Mouse (Mus musculus) Patski (cell line): ENCODE measurements at regions not wholly inside any gene's neighbourhood (a gene's known extent, or its start where the extent isn't known, plus 50 kb on each side); places are given as distances from the start of the nearest gene placed in this dataset.
A peak's percentile ranks its signal among the peaks of the same experiment; 100 is the strongest.

Experiments
- ATAC-seq: fragments of 100-300 bp; one replicate; pipeline ENCODE4 v1.8.0; 2021
- CTCF ChIA-PET: fragments of 350-600 bp; sonication (Branson Sonifier 250); formaldehyde crosslinking; loops from one replicate; lab custom pipeline; 2022; ENCODE audit warnings: inconsistent platforms; lab: Charles Lee
- POLR2A ChIA-PET: fragments of 350-600 bp; sonication (Branson Sonifier 250); formaldehyde crosslinking; loops from one replicate; lab custom pipeline; 2022; ENCODE audit warnings: antibody characterized with exemption, inconsistent platforms; lab: Charles Lee
- DNase-seq: peaks from one replicate; pipeline ENCODE4 v3.0.0-alpha.2; 2011; ENCODE audit warnings: low read depth, low spot score
- H3K27me3 ChIP-seq: fragments of 371-371 bp; one replicate; pipeline ENCODE4 v1.5.1; 2021
- CTCF ChIP-seq: fragments of 100-300 bp; IDR thresholded peaks from one replicate; pipeline ENCODE4 v1.5.1; 2021
- in situ Hi-C: fragments of 300-500 bp; cut with MboI; formaldehyde crosslinking; loops from 3 replicates; pipeline ENCODE4 v1.11.1; 2018; ENCODE audit warnings: low pct_unique_long_range_greater_than_20kb, mixed read lengths

- TF ChIP-seq CTCF: no peak
- H3K27me3 ChIP-seq: no peaks in the 10 kb centered on the region
- ATAC-seq (no peak), DNase-seq (no peak)
- in situ Hi-C loops: no loop called here
- ChIA-PET CTCF (no interaction called here), POLR2A (no interaction called here)
Observed at GRCm38 (mm10) chr13:46179916-46180315, 93.6 kb upstream of the Stmnd1 start.

- POLR2A ChIA-PET: no interaction called here
- no peaks in the 10 kb centered on the region for H3K27me3 ChIP-seq
- TF ChIP-seq CTCF: no peak
- CTCF ChIA-PET: no interaction called here
- no peak for DNase-seq
- in situ Hi-C loops: no loop called here
- ATAC-seq: no peak
Observed at GRCm38 (mm10) chr13:46173103-46173502, 100.4 kb upstream of the Stmnd1 start.

- peak; percentile 96 for TF ChIP-seq CTCF
- ChIA-PET CTCF (interaction anchor here (0.6 to 1.9 kb wide), 21 partner anchors 10 to 623 kb away, joined by 3 to 19 read pairs (median 4); no protein-coding TSS in a partner anchor), POLR2A (interaction anchor here (0.7 kb wide), 2 partner anchors 20 to 622 kb away, joined by 3 read pairs; no protein-coding TSS in a partner anchor)
- in situ Hi-C loops: loop anchor here (5.0 to 10.0 kb wide), 3 partner anchors 185 to 617 kb away; no protein-coding TSS in a partner anchor
- H3K27me3 ChIP-seq: no peaks in the 10 kb centered on the region
- ATAC-seq (peak; percentile 62), DNase-seq (peak; percentile 19)
Observed at GRCm38 (mm10) chr13:46162025-46162374, 111.5 kb upstream of the Stmnd1 start.

GRCm38 (mm10) chr13:46161261-46162024 is 112.1 kb upstream of the Stmnd1 start:
- no peak for TF ChIP-seq CTCF
- in situ Hi-C loops: loop anchor here (5.0 to 10.0 kb wide), 3 partner anchors 184 to 617 kb away; no protein-coding TSS in a partner anchor
- ATAC-seq (peak; percentile 35), DNase-seq (peak; percentile 3)
- ChIA-PET CTCF (interaction anchor here (0.8 to 1.9 kb wide), 20 partner anchors 11 to 622 kb away, joined by 3 to 19 read pairs (median 4); no protein-coding TSS in a partner anchor), POLR2A (interaction anchor here (0.6 to 0.7 kb wide), 3 partner anchors 10 to 621 kb away, joined by 3 read pairs; no protein-coding TSS in a partner anchor)
- no peaks in the 10 kb centered on the region for H3K27me3 ChIP-seq

GRCm38 (mm10) chr13:46159354-46159753 is 114.2 kb upstream of the Stmnd1 start:
- no peak for TF ChIP-seq CTCF
- no peaks in the 10 kb centered on the region for H3K27me3 ChIP-seq
- no peak for DNase-seq
- POLR2A ChIA-PET: no interaction called here
- CTCF ChIA-PET: interaction anchor here (1.4 kb wide), 1 partner anchor 182 kb away, joined by 3 read pairs; no protein-coding TSS in a partner anchor
- ATAC-seq: no peak
- in situ Hi-C loops: no loop called here

GRCm38 (mm10) chr13:46153282-46154260 is 120.0 kb upstream of the Stmnd1 start:
- DNase-seq (no peak), ATAC-seq (no peak)
- CTCF ChIA-PET: interaction anchor here (0.8 to 1.1 kb wide), 2 partner anchors 187 to 188 kb away, joined by 3 to 4 read pairs; no protein-coding TSS in a partner anchor
- peaks cover 7% of the 10 kb centered on the region for H3K27me3 ChIP-seq
- POLR2A ChIA-PET: no interaction called here
- in situ Hi-C loops: no loop called here
- no peak for TF ChIP-seq CTCF

GRCm38 (mm10) chr13:46140006-46140405 is 133.5 kb upstream of the Stmnd1 start:
- peaks cover 18% of the 10 kb centered on the region for H3K27me3 ChIP-seq
- ChIA-PET POLR2A (no interaction called here), CTCF (no interaction called here)
- DNase-seq: no peak
- in situ Hi-C loops: no loop called here
- ATAC-seq: no peak
- TF ChIP-seq CTCF: no peak

GRCm38 (mm10) chr13:46139251-46139650 is 134.3 kb upstream of the Stmnd1 start:
- peaks cover 24% of the 10 kb centered on the region for H3K27me3 ChIP-seq
- in situ Hi-C loops: no loop called here
- ChIA-PET CTCF (interaction anchor here (1.1 kb wide), 1 partner anchor 23 kb away, joined by 5 read pairs; no protein-coding TSS in a partner anchor), POLR2A (no interaction called here)
- no peak for ATAC-seq
- no peak for DNase-seq
- no peak for TF ChIP-seq CTCF

GRCm38 (mm10) chr13:46135411-46135810 is 138.1 kb upstream of the Stmnd1 start:
- DNase-seq (no peak), ATAC-seq (no peak)
- H3K27me3 ChIP-seq: peaks cover 32% of the 10 kb centered on the region
- in situ Hi-C loops: no loop called here
- POLR2A ChIA-PET: no interaction called here
- no peak for TF ChIP-seq CTCF
- CTCF ChIA-PET: no interaction called here

GRCm38 (mm10) chr13:46129236-46129855 is 144.2 kb upstream of the Stmnd1 start:
- POLR2A ChIA-PET: no interaction called here
- CTCF ChIA-PET: no interaction called here
- DNase-seq (no peak), ATAC-seq (no peak)
- peaks cover 22% of the 10 kb centered on the region for H3K27me3 ChIP-seq
- no peak for TF ChIP-seq CTCF
- in situ Hi-C loops: no loop called here
